Mouse (Mus musculus) G1E (cell line): ENCODE measurements at regions not wholly inside any gene's neighbourhood (a gene's known extent, or its start where the extent isn't known, plus 50 kb on each side); places are given as distances from the start of the nearest gene placed in this dataset.

ENCODE experiments used
- CTCF ChIP-seq: IDR thresholded peaks from 2 replicates; pipeline ENCODE4 v1.5.1; 2012; ENCODE audit warnings: low read depth, low read length, inconsistent platforms, mixed read lengths
- GATA2 ChIP-seq: IDR thresholded peaks from 2 replicates; pipeline ENCODE4 v1.6.1; 2012; ENCODE audit warnings: low read depth, low read length, inconsistent platforms, borderline replicate concordance

- no peak for TF ChIP-seq CTCF
- no peak for TF ChIP-seq GATA2
Observed at GRCm38 (mm10) chr4:71454811-71455210, 303.0 kb downstream of the Gm11232 start.
